Mouse (Mus musculus) neural tube, embryonic 15.5 days (tissue): ENCODE measurements around the gene Emsy. TPM values are rescaled to one million over a fixed set of nuclear protein-coding genes. Genes with fewer than 3 reads are reported as not detected.

ENCODE experiments used
- ATAC-seq: fragments of 200-750 bp; cut with Nextera tagmentation; 2 replicates; pipeline ENCODE4 v1.8.0; 2017; ENCODE audit warnings: mild to moderate bottlenecking, moderate TSS enrichment, moderate library complexity; ENCODE audit not compliant: low FRiP score
- H3K27ac ChIP-seq: fragments of 300-500 bp; sonication (generic); replicated peaks from 2 replicates; pipeline ENCODE4 v1.5.1; 2015; ENCODE audit warnings: mild to moderate bottlenecking, inconsistent platforms
- H3K27me3 ChIP-seq: fragments of 300-500 bp; sonication (generic); replicated peaks from 2 replicates; pipeline ENCODE4 v1.6.1; 2015; ENCODE audit warnings: inconsistent platforms
- H3K36me3 ChIP-seq: fragments of 300-500 bp; sonication (generic); 2 replicates; pipeline ENCODE4 v1.6.1; 2015; ENCODE audit warnings: inconsistent platforms
- H3K4me1 ChIP-seq: fragments of 300-500 bp; sonication (generic); 2 replicates; pipeline ENCODE4 v1.6.1; 2015; ENCODE audit warnings: inconsistent platforms
- H3K4me2 ChIP-seq: fragments of 300-500 bp; sonication (generic); 2 replicates; pipeline ENCODE4 v1.6.1; 2015; ENCODE audit warnings: inconsistent platforms, mild to moderate bottlenecking, moderate library complexity
- H3K4me3 ChIP-seq: fragments of 300-500 bp; sonication (generic); replicated peaks from 2 replicates; pipeline ENCODE4 v1.5.1; 2015; ENCODE audit warnings: mild to moderate bottlenecking, inconsistent platforms
- H3K9ac ChIP-seq: fragments of 300-500 bp; sonication (generic); replicated peaks from 2 replicates; pipeline ENCODE4 v1.6.1; 2015; ENCODE audit warnings: mild to moderate bottlenecking, inconsistent platforms
- H3K9me3 ChIP-seq: fragments of 300-500 bp; sonication (generic); replicated peaks from 2 replicates; pipeline ENCODE4 v1.6.1; 2016; ENCODE audit warnings: inconsistent platforms
- WGBS: fragments of 180-500 bp; shearing (Covaris S2); methylation state at CpG from one replicate; pipeline ENCODE4 v1.1.7; 2015; ENCODE audit warnings: mixed read lengths; 5-methylcytosine and 5-hydroxymethylcytosine counted together
- polyA plus RNA-seq: library from polyadenylated mRNA; unstranded; fragments of >200 nt; fragmentation: Nextera tagmentation; extraction: Ambion mirVana; gene quantifications from 2 replicates; pipeline ENCODE4 v1.2.1, GENCODE M21; 2015

Gene Emsy
- polyA plus RNA-seq, 1 experiment from 2014 or later = 25.1 TPM

GRCm38 (mm10) chr7:98665166-98665565 is 8.6 kb upstream of the Emsy start:
- Histone ChIP-seq H3K36me3 (no peaks in the 10 kb centered on the region), H3K27ac (no peak overlapping the region), H3K27me3 (no peaks in the 10 kb centered on the region), H3K4me2 (no peak overlapping the region), H3K4me1 (no peaks in the 10 kb centered on the region), H3K9me3 (no peaks in the 10 kb centered on the region), H3K9ac (no peak overlapping the region), H3K4me3 (no peak overlapping the region)
- no peak for ATAC-seq
- 77% methylated on average over 5 of the region's 5 CpGs for WGBS

DNA sequence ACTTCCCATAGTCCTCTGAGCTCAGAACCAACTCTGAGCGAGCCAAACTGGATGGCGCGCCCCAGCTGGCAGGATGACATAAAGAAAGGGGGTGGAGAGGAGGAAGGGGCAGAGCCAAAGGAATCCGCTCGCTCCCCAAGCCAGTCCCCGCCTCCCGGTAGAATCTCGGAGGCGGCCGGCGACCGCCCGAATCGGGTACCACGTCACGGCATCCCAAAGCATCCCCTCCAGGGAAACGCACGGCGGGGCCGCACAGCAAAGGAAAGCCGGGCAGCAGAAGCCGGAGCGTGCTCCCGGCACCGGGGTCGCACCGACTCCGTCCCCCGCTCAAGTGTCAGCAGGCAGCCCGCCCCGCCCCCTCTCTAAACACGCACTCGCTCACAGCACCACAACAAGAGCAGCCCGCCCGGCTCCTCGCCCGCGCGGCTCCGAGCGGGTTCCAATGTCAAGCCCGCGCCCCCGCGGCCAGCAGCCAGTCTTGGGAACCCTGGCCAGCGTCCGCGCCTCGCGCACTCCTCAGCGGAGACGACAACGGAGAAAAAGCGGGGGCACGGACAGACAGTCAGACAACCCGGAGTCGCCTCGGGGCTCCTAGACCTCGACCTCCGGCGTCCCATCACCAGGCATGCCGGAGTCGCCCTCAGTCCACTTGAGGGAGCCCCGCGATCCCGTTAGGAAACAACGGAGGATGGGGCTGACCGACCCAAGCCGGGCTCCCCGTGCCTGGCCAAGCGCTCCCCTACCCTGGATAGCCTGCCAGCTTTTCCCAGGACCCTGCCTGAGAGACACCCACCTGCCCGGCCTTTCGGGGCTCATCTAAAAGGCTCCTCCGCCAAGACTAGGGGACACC is 677 bp downstream of the Emsy start:
- peak; percentile 80 for ATAC-seq
- no peaks in the 10 kb centered on the region for H3K27me3 ChIP-seq
- peak overlapping the region; percentile 95 for H3K4me3 ChIP-seq
- under 1% methylated on average over 73 of the region's 74 CpGs for WGBS
- H3K27ac ChIP-seq = peak overlapping the region; percentile 96
- H3K4me2 ChIP-seq = peak overlapping the region; percentile 75
- peaks cover 37% of the 10 kb centered on the region for H3K4me1 ChIP-seq
- H3K9me3 ChIP-seq = no peaks in the 10 kb centered on the region
- no peaks in the 10 kb centered on the region for H3K36me3 ChIP-seq
- peak overlapping the region; percentile 82 for H3K9ac ChIP-seq

DNA sequence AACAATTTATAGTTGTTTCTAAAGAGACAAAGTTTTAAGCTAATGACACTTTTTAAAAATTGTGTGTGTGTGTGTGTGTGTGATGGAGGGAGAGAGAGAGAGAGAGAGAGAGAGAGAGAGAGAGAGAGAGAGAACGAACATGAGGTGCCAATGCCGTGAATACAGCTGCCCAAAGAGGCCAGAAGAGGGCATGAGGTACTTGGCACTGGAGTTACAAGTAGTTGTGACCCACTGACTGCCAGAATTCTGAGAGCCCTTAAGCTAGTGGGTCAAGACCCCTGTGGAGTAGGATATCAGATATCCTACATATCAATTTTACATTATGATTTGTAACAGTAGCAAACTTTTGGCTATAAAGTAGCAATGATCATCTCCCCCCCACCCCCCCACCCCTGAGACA is 4.9 kb downstream of the Emsy start:
- no peak overlapping the region for H3K9ac ChIP-seq
- H3K4me3 ChIP-seq = no peak overlapping the region
- H3K36me3 ChIP-seq = peaks cover 12% of the 10 kb centered on the region
- H3K4me1 ChIP-seq = peaks cover 18% of the 10 kb centered on the region
- H3K27me3 ChIP-seq = no peaks in the 10 kb centered on the region
- ATAC-seq = no peak
- 85% methylated on average over 2 of the region's 2 CpGs for WGBS
- no peak overlapping the region for H3K4me2 ChIP-seq
- no peak overlapping the region for H3K27ac ChIP-seq
- no peaks in the 10 kb centered on the region for H3K9me3 ChIP-seq

- no peak for ATAC-seq
- Histone ChIP-seq H3K9ac (no peak overlapping the region), H3K9me3 (no peaks in the 10 kb centered on the region), H3K4me1 (no peaks in the 10 kb centered on the region), H3K27me3 (no peaks in the 10 kb centered on the region), H3K4me3 (no peak overlapping the region), H3K27ac (no peak overlapping the region), H3K36me3 (peaks cover 38% of the 10 kb centered on the region), H3K4me2 (no peak overlapping the region)
- 0% methylated on average over 1 of the region's 1 CpGs for WGBS
Observed at GRCm38 (mm10) chr7:98644238-98644637, 12.3 kb downstream of the Emsy start.

GRCm38 (mm10) chr7:98636607-98637006 is 20.0 kb downstream of the Emsy start:
- Histone ChIP-seq H3K9ac (no peak overlapping the region), H3K4me3 (no peak overlapping the region), H3K27me3 (no peaks in the 10 kb centered on the region), H3K27ac (no peak overlapping the region), H3K4me1 (no peaks in the 10 kb centered on the region), H3K36me3 (peaks cover 43% of the 10 kb centered on the region), H3K4me2 (no peak overlapping the region), H3K9me3 (no peaks in the 10 kb centered on the region)
- 98% methylated on average over 2 of the region's 2 CpGs for WGBS
- no peak for ATAC-seq

DNA sequence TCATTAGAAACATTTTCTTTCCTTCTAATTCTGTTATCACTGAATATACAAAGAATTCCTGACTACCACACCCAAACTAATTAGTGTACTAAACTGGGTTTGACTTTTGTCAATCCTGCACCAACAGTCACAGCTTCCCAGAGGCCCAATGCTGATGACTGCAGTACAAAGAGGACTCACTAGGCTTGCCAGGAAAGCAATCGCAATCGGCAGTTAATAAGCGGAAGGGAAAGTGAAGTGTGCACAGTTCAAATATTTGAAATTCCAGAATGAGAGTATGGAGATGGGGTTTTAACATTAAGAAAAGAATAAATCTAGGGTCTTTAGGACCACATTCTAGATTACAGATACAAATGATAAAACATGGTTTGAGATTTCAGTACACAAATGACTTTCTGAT is 23.6 kb downstream of the Emsy start:
- no peaks in the 10 kb centered on the region for H3K4me1 ChIP-seq

DNA sequence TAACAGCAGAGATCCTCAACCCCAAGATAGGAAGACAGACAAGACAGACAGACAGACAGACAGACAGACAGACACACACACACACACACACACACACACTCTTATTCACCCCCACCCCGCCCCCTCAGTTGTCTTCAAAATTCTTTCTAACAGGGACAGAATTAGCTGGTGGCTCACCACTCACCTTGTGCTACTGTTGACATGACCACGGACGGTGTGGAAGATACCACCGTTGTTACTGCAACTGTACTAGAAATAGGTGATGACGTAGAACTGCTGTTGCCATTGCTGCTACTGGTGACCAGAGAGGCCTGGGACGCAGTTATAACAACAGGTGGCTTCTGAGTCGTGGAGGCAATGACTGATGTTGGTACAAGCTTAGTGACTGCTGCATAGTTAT is 26.6 kb downstream of the Emsy start:
- Histone ChIP-seq H3K9me3 (no peaks in the 10 kb centered on the region), H3K9ac (no peak overlapping the region), H3K27me3 (no peaks in the 10 kb centered on the region), H3K27ac (no peak overlapping the region), H3K4me2 (no peak overlapping the region), H3K4me1 (no peaks in the 10 kb centered on the region), H3K4me3 (no peak overlapping the region), H3K36me3 (peaks cover 31% of the 10 kb centered on the region)
- 96% methylated on average over 7 of the region's 7 CpGs for WGBS
- ATAC-seq = no peak

More for the DNA sequence above, 23.6 kb downstream of the Emsy start:
- Histone ChIP-seq H3K4me2 (no peak overlapping the region), H3K27me3 (no peaks in the 10 kb centered on the region), H3K27ac (no peak overlapping the region), H3K9me3 (no peaks in the 10 kb centered on the region), H3K9ac (no peak overlapping the region), H3K4me3 (no peak overlapping the region), H3K36me3 (peaks cover 35% of the 10 kb centered on the region)
- WGBS = 73% methylated on average over 3 of the region's 3 CpGs
- ATAC-seq = no peak

- Histone ChIP-seq H3K4me1 (no peaks in the 10 kb centered on the region), H3K9ac (no peak overlapping the region), H3K9me3 (no peaks in the 10 kb centered on the region), H3K4me3 (no peak overlapping the region), H3K27me3 (no peaks in the 10 kb centered on the region), H3K36me3 (peaks cover 25% of the 10 kb centered on the region), H3K4me2 (no peak overlapping the region), H3K27ac (no peak overlapping the region)
- no peak for ATAC-seq
- WGBS = 94% methylated on average over 2 of the region's 2 CpGs
Observed at GRCm38 (mm10) chr7:98617739-98618138, 38.8 kb downstream of the Emsy start.

DNA sequence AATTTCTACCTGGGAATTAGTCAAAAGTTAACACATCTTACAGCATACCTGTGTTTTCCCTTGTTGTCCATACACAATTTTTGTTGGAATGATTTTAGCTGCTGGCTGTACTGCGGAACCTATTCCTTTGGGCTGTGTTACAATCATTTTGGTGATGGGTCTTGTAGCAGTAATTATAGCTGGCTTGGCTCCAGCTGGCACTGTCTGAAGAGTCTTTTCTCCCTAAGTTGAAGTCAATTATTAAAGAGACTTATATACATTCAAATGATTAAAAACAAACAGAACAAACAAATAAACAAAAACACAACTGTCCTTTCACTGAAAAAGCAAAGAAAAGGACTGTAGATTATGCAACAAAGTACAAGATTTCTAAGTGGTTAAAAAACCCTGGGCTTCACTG is 43.6 kb downstream of the Emsy start:
- 53% methylated on average over 1 of the region's 1 CpGs for WGBS

DNA sequence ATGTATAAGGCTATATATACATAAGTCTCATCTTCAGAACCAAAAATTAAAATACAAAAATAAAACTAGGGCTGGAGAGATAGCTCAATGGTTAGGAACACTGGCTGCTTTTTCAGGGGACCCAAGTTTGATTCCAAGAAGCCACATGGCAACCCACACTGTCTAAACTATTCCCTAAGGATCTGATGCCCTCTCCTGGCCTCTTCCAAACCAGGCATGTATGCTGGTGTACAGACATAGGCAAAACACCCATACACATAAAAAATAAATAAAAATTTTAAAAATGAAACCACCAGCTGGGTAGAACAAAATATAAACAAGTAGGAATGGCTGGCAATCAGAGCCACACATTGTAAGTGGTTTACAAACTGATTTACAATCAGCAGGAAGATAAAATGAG is 48.1 kb downstream of the Emsy start:
- no peak overlapping the region for H3K4me3 ChIP-seq
- H3K36me3 ChIP-seq = peaks cover 8% of the 10 kb centered on the region; the same call in 1 of the 2 replicates
- H3K27ac ChIP-seq = no peak overlapping the region
- H3K27me3 ChIP-seq = no peaks in the 10 kb centered on the region
- H3K9ac ChIP-seq = no peak overlapping the region
- no peak for ATAC-seq
- H3K4me2 ChIP-seq = no peak overlapping the region
- no peaks in the 10 kb centered on the region for H3K4me1 ChIP-seq
- H3K9me3 ChIP-seq = no peaks in the 10 kb centered on the region

More for the DNA sequence above, 43.6 kb downstream of the Emsy start:
- Histone ChIP-seq H3K27ac (no peak overlapping the region), H3K4me3 (no peak overlapping the region), H3K27me3 (no peaks in the 10 kb centered on the region), H3K4me1 (no peaks in the 10 kb centered on the region), H3K36me3 (peaks cover 21% of the 10 kb centered on the region), H3K9ac (no peak overlapping the region), H3K9me3 (no peaks in the 10 kb centered on the region), H3K4me2 (no peak overlapping the region)
- ATAC-seq = no peak

- 86% methylated on average over 4 of the region's 4 CpGs for WGBS
- Histone ChIP-seq H3K9ac (no peak overlapping the region), H3K9me3 (no peaks in the 10 kb centered on the region), H3K36me3 (peaks cover 8% of the 10 kb centered on the region; the same call in 1 of the 2 replicates), H3K27ac (no peak overlapping the region), H3K27me3 (no peaks in the 10 kb centered on the region), H3K4me1 (no peaks in the 10 kb centered on the region), H3K4me3 (no peak overlapping the region), H3K4me2 (no peak overlapping the region)
- no peak for ATAC-seq
Observed at GRCm38 (mm10) chr7:98607158-98607557, 49.4 kb downstream of the Emsy start.

DNA sequence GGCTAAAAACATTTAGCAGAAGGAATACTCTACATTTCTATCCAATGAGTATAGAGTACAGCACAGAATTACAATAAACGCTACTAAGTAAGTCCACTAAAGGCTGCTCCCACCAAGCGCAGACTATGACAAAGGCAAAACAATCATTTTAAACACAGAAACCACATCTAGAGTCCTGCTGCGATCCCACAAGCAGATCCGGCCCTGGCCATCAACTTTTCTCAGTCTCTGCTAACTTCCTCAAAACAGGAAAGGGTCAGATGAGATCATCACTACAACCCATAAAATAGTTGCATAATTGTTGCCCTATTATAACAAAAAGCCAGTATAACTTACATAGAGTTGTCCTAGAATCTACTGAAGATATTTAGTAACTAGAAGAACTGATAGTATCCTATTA is 54.9 kb downstream of the Emsy start:
- H3K4me2 ChIP-seq = no peak overlapping the region
- no peaks in the 10 kb centered on the region for H3K9me3 ChIP-seq
- H3K4me1 ChIP-seq = no peaks in the 10 kb centered on the region
- no peak overlapping the region for H3K27ac ChIP-seq
- H3K9ac ChIP-seq = no peak overlapping the region
- H3K4me3 ChIP-seq = no peak overlapping the region
- no peaks in the 10 kb centered on the region for H3K27me3 ChIP-seq
- peaks cover 17% of the 10 kb centered on the region; the same call in 1 of the 2 replicates for H3K36me3 ChIP-seq
- 93% methylated on average over 4 of the region's 4 CpGs for WGBS
- no peak for ATAC-seq
